In genomic region chr1:117519498-117520032, GRCm38 (mm10) we compare ENCODE assay signal across 10 mouse cellular contexts.
A peak's percentile ranks its signal among the peaks of the same experiment; 100 is the strongest.
DNase-seq lines count a peak whose midpoint lies in the region; ATAC-seq lines count a peak whose summit lies in the region.
"Had no signal": no experiment of that assay in that cellular context is flagged by ENCODE, and none has a peak within 500 bp of the region (broad histone marks: within the 10 kb centered on the region; RNA-seq: fewer than 3 reads in every experiment).

No protein-coding gene starts in this region.

- no peak overlapping the region for H3K27ac ChIP-seq in forebrain, embryonic 11.5 days (ENCODE audit: low read depth, low read length)
- H3K27ac ChIP-seq in forebrain, embryonic 10.5 days = no peak overlapping the region
- H3K27ac ChIP-seq: liver, embryonic 13.5 days; stomach, embryonic 15.5 days had no signal

- no peaks in the 10 kb centered on the region for H3K9me3 ChIP-seq in forebrain, embryonic 11.5 days (ENCODE audit: control insufficient read depth, low read length)
- H3K9me3 ChIP-seq in forebrain, embryonic 10.5 days = no peaks in the 10 kb centered on the region
- H3K9me3 ChIP-seq: liver, embryonic 13.5 days; stomach, embryonic 15.5 days had no signal

- 30% methylated on average over 5 of the region's 5 CpGs for WGBS in forebrain, embryonic 11.5 days
- 30% methylated on average over 5 of the region's 5 CpGs for WGBS in forebrain, embryonic 10.5 days

- H3K9ac ChIP-seq in forebrain, embryonic 11.5 days (ENCODE audit: low read length) = no peak overlapping the region
- H3K9ac ChIP-seq: liver, embryonic 13.5 days; stomach, embryonic 15.5 days had no signal

- no peak for DNase-seq in forebrain, embryonic 11.5 days (ENCODE audit: low spot score)
- no peak for DNase-seq in forebrain, embryonic 10.5 days (ENCODE audit: extremely low spot score, low spot score)
- peak; percentile 11 for DNase-seq in 416B (ENCODE audit: low read depth)
- DNase-seq in embryo, embryonic 9.5 days (ENCODE audit: extremely low spot score) = peak; percentile 28
- DNase-seq in layer of hippocampus, postnatal 14 days (ENCODE audit: low spot score in 2 of 2) = peak; percentile 3 to 57
- DNase-seq in spleen, postnatal 14 days (ENCODE audit: low spot score in 2 of 2) = no peak
- no peak for DNase-seq in spleen, postnatal 4 days (ENCODE audit: low spot score in 2 of 2)
- DNase-seq in heart, postnatal 10 days = no peak
- DNase-seq: liver, embryonic 13.5 days had no signal

- H3K4me1 ChIP-seq in forebrain, embryonic 11.5 days (replicated peaks; ENCODE audit: control insufficient read depth, insufficient read depth, low read length) = no peaks in the 10 kb centered on the region
- H3K4me1 ChIP-seq in forebrain, embryonic 10.5 days = no peaks in the 10 kb centered on the region
- H3K4me1 ChIP-seq: liver, embryonic 13.5 days; stomach, embryonic 15.5 days had no signal

- intact Hi-C loops in heart, postnatal 10 days (cut with DNase I) = no loop called here

- H3K4me3 ChIP-seq in forebrain, embryonic 11.5 days (ENCODE audit: low read depth, low read length) = no peak overlapping the region
- no peak overlapping the region for H3K4me3 ChIP-seq in forebrain, embryonic 10.5 days
- H3K4me3 ChIP-seq: liver, embryonic 13.5 days; stomach, embryonic 15.5 days had no signal

- H3K4me2 ChIP-seq in forebrain, embryonic 11.5 days (ENCODE audit: low read depth, low read length, severe bottlenecking) = no peak overlapping the region
- H3K4me2 ChIP-seq: liver, embryonic 13.5 days; stomach, embryonic 15.5 days had no signal

- H3K36me3 ChIP-seq in forebrain, embryonic 11.5 days (ENCODE audit: control insufficient read depth, insufficient read depth, low read length) = no peaks in the 10 kb centered on the region
- H3K36me3 ChIP-seq in forebrain, embryonic 10.5 days (replicated peaks) = no peaks in the 10 kb centered on the region
- H3K36me3 ChIP-seq: liver, embryonic 13.5 days; stomach, embryonic 15.5 days had no signal

- no peaks in the 10 kb centered on the region for H3K27me3 ChIP-seq in forebrain, embryonic 11.5 days (ENCODE audit: control insufficient read depth, insufficient read depth, low read length)
- H3K27me3 ChIP-seq in forebrain, embryonic 10.5 days (ENCODE audit: poor library complexity, severe bottlenecking) = no peaks in the 10 kb centered on the region
- H3K27me3 ChIP-seq: liver, embryonic 13.5 days; stomach, embryonic 15.5 days had no signal

- ATAC-seq in forebrain, embryonic 11.5 days (replicated peaks; ENCODE audit: low FRiP score) = peak; percentile 46; the same call in 1 of the 2 replicates

Comparison
In these comparisons a context has a peak if more than half of its experiments do, and no peak if none do; other contexts are left out.
1. DNase-seq: peak in 416B (single experiment), embryo, embryonic 9.5 days (single experiment) and layer of hippocampus, postnatal 14 days (2 of 2); none in forebrain, embryonic 11.5 days (single experiment), forebrain, embryonic 10.5 days (single experiment), spleen, postnatal 14 days (0 of 2), spleen, postnatal 4 days (0 of 2) and heart, postnatal 10 days (0 of 2).